Mouse (Mus musculus) urinary bladder, postnatal 4 days (tissue): ENCODE data around the gene Mthfd2.

ENCODE experiments used
- DNase-seq, 2 experiments: peaks; one replicate each; pipeline ENCODE4 v3.0.0; 2021 to 2022; ENCODE audit warnings: low spot score in 2 of 2

Mthfd2 gene

DNA sequence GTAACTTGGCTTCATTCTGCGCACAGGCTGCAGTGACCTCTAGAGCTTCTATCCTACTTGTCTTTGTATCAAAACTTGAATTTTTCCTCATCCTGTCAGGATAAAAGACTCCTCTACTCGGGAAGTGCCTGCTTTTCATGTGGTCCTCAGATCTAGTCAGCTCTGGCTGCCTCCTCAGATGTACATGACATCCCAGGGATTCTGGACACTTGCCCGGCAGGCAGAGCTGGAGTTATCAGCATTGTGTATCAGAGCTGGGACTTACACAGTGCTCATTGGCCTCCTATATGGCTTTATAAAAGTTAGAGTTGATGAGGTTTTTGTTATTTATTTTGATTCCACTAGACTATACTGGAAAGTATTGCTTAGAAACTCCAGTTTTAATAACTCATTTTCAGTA lies 15.7 kb upstream of the Mthfd2 start:
- DNase-seq: no peak

DNA sequence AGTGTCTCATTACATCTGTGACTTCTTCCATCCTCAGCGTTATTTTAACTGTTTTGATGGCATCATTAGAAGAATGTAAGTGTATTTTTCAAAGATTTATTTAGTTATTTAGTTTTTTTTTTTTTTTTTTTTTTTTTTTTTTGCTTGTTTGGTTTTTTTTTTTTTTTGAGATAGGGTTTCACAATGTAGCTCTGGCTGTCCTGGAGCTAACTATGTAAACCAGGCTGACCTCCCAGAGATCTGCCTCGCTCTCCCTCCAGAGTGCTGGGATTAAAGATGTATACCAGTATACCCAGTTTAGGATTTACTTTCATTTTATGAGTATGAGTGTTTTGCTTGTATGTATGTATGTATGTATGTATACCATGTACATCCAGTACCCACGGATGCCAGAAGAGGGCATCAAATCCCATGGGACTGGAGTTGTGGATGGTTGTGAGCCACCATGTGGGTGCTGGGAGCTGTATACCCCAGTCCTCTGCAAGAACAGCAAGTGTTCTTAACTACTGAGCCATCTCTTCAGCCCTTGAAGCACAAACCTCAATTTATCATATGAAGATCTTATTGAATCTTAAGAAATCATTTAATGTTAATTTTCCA lies 2.0 kb upstream of the Mthfd2 start:
- no peak for DNase-seq

DNA sequence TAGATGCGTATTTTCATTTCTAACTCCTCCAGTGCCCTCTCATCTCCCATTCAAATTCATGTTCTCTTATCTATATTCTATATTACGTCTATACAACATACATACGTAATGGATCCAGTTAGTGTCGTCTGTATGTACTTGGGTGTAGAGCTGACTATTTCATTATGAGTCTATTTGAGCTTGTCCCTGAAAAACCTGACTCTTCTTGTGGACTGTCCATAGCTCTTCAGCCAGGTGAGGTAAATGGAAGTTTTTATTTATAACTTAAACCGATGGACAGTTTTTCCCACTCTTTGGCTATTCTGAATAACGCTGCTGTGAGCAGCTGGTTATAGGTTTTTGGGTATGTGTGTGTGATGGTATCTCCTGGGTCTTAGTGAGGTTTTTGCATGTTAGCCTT lies 1.1 kb upstream of the Mthfd2 start:
- no peak for DNase-seq

DNA sequence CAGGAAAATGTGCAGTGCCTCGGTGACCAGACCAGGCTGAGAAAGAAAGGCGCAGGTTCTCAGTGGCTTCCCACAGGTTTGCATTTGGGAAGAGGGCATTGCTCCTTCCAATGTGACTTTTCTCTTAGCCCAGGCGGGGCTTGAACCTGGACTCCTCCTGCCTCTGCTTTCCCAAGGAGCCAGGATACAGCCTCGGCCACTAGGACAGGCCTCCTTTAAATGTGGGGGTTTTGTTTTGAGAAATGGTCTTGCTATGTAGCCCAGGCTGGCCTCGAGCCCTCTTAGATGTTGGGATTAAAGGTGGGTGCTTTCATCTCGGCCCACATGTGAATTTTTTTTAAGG lies 657 bp upstream of the Mthfd2 start:
- no peak for DNase-seq

DNA sequence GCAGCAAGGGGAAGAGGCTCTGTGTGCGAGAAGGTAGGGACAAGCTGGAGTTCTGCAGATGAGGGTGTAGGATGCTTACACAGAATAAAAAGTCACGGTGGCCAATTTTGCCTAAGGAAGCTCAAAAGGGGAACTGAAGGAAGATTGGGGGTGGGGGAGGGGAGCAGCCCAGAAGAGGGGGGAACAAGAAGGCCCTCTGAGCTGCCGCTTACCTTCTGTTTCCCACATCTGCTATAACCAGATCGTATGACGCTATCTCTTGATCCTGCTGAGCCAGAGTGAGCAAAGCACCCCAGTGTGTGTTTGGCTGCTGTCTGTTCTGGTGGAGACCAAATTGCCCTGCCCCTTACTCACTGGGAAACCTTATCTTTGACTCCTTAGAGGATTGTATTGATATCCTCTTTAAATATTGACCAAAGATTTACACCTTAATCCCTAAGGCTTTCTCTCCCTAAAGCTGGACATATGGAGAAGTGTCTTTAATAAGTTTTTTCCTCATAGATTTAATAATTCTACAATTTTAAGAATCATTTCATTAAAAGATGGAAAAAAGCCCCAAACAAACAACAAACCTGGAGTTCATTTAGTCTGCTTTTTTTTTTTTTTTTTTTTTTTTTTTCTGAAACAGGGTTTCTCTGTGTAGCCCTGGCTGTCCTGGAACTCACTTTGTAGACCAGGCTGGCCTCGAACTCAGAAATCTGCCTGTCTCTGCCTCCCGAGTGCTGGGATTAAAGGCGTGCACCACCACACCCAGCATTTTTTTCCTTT lies 1.9 kb downstream of the Mthfd2 start:
- no peak for DNase-seq

DNA sequence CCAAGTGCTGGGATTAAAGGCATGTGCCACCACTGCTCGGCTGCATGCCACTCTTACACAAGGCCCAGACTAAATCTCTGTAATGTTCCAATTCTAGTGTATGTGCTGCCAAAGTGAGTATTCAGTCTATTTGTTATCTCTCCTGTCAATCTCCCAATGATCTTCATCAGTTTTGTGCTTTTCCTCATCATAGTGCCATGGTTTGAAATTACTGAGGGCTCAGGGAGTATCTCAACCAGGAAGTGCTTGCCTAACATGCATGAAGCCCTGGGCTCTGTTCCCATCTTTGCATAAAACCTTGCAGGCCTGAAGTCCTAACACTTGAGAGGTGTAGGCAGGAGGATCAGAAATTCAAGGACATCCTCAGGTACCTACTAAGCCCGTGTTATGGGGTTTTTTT lies 2.9 kb downstream of the Mthfd2 start:
- no peak for DNase-seq

DNA sequence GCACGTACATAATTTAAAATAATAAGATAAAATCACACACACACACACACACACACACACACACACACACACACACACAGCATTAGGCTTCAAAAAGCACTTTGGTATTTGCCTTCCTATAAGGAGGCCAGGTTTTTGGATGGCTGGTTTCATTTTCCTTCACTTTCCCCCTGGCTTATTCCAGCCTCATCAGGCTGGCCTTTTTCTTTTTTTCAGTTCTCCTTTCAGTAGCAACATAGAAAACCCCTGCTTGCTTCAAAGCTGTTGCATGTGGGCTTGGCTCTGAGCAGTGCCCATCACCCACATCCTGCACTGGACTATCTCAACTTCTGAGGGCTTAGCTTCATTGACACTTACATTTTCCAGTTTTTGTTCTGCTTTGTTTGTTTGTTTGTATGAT lies 3.8 kb downstream of the Mthfd2 start:
- no peak for DNase-seq

DNA sequence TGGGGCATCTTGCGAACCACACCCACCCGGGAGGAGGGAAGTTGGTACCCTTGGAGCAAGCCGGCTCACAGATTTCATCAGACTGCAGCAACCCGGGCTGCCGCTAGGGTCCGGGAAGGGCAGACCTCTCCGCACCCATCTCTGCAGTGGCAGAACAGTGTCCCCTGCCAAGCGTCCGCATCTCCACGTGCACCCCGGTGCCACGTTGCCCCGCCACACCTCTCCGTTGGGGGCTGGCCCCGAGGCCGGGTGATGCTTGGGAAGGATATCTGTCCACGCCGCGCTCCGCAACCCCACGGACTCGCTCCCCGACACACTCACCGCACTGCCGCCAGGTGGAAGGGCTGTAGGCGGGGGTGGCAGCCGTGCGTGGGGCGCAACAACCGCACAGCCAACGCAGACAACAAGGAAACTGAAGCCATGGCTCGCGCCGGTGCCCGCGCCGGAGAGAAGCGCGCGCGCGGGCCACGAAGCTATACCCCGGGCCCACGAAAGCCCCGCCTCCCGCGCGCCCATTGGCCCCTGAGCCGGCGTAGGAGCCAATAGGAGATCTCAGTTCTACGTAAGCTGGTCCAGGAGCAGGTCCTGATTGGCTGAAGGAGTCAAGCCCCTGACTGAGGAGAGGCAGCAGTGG lies 8.5 kb downstream of the Mthfd2 start:
- DNase-seq: peak; percentile 86 to 90

DNA sequence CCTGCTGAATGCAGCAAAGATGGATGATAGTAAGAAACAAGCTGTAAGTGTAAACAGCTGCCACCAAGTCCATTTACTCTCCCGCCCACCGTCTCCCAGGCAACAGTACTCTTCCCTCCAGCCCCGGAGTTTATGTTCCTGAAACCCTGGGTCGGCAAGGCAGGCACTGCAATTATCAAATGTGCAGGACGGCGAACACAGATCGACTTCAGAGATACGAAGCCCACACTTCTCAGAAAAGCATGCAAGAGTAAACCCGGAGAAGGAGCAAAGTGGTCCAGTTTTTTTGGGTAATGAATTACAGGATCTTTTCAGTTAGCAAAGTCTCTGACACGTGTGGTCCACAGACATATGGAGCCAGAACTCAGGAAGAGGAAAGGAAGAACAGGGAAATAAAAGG lies 9.7 kb downstream of the Mthfd2 start:
- DNase-seq: no peak

DNA sequence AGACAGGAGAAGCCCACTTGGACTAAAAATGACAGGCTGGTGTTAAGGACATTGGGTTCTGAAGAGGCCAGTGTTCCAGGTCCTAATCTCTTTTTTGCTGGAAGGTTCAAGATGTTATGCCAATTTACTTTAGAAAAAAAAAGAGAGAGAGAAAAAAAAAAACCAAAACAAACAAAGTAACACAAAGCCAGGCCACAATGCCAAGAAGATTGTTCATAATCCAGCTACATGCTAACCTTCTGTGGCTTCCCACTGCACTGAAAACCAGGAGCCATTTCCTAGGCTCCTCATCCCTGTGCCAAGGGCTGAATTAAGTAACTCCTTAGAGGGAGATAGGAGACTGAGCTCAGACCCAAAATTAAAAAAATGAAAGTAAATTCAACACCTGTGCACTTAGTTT lies 10.4 kb downstream of the Mthfd2 start:
- no peak for DNase-seq

DNA sequence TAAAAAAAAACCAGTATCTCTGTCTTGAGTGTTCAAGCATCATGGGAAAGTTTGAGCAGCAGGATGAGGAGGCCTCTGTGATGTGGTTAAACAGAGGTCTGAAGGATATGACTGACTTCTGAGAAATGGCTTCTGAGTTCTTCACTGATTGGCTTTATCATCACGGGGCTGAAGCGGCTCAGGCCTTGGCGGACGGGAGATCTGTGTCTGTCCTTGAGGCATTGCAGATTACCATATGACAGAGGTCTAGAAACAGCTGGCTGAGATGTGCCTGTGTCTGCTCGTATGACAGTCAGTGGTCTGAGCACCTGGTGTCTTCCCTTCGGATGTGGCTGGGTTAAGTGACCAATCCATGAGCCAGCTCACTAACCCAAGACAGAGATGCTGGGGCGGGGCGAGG lies 13.2 kb downstream of the Mthfd2 start:
- DNase-seq: no peak

DNA sequence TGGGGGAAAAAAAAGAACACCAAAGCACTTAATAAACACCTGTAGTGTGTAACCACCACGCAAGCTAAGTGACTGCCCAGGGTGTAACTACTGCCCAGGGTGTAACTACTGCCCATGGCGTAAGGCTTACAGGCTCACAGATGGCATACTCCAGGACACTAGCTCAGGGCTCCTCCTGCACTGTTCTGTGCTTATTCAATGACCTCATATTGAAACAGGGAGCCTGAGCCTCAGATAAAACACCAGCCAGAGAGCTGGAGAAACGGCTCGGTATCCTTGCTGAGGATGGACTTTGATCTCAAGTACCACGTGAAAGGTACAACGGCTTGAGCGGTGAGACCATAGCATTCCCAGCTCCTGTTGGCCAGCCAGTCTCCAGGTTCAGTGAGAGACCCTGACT lies 13.7 kb downstream of the Mthfd2 start:
- no peak for DNase-seq

DNA sequence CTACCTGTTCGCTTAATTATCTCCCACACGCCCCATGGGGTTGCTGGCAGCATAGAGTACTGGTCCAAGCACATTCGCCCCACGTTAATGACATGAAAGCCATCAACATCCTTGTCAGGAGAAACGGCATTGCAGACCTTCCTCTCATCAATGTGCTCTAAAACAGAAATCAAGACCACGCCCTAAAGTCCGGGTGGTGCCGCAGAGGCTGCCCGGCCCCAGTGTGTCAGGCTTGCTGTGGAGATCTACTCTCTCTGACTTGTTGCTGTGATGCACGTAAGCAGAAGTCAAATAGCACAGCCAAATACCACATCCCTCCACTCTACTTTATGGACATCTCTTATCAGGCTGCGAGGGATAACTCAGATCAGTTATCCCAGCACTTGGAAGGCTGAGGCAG lies 14.5 kb downstream of the Mthfd2 start:
- DNase-seq: no peak

DNA sequence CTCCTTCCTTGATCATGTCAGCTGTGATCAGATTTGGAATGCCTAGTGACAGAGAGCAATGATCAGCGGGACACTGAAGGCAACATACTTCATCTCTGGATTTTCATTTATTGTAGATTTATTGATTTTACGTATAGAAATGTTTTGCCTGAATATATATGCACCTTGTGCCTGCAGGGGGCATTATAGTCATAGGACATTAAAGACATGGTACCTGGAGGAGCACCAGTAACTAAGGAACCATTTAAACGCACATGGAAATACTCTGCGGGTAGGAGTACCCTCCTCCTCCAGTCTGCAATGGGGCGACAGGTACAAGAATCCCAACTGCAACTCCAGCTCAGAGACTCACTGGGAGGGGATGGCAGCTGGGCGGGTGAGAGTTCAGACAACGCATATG lies 16.7 kb downstream of the Mthfd2 start:
- DNase-seq: no peak

DNA sequence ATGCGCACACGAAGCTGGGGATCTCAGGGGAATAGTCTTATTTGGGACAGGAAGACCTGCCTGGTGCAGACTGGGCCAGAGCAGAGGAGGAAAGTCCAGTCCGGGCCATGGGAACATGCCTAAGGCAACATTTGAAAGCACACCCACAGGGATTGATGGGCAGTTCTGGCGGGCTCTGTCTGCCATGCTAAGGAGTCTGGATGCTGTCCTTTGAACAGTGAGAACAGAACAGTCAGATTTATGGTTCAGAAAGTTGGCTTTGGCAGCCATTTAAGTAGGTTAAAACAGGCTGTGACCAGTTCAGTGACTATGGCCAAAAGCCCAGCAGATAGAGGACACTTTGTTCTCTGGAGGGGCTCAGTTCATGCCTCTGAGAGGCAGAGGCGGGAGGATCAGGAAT lies 23.4 kb downstream of the Mthfd2 start:
- no peak for DNase-seq

DNA sequence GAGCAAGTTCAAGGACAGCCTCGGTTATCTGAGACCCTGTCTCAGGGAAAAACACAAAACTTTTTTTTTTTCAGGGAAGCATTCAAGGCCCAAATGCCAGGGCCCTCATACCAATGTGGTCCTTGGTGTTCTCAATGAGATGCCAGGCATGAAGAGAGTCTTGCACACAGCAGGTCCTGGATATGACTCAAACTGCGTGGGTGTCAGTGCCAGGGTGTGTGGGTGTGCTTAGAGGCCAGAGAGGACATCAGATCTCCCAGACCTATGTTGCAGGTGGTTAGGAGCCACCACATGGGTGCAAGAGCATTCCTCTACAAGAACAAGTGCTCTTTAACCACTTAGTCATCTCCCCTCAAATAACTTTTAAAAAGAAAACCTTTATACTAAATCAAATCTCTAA lies 24.4 kb downstream of the Mthfd2 start:
- DNase-seq: no peak

DNA sequence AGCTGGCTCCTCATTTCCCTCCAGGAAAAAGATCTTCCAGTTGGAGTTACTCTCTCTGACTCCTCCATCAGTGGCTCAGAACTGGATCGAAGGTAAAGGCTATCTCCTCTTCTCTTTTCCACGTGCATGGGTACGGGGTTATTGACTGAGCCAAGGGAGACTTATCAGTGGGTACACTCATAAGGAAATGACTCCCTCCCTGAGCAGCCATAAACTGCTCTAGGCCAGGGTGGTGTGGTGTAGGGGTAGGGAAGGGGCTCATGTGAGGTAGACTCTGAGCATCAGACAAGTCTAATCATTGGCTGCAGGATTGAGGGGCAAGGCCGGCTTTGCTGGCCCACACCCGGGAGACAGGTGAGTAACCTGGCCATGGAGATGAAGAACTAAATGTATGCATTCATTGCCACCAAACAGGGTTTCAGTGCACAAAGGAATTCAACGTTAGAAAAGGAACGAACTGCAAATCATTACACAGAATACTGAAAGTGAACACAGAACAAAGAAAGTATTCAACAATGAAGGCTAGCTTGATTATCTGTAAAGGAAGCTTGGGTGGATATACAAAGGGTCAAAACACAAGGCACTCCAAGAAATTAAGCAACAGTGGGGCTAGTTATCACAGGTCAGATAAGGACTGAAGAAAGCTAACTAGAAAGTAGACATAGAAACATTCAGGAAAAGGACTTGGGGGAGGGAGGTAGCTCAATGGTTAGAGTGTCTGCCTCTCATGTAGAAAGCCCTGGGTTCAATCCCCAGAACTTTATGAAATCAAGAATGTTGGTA lies 25.1 kb downstream of the Mthfd2 start:
- no peak for DNase-seq

DNA sequence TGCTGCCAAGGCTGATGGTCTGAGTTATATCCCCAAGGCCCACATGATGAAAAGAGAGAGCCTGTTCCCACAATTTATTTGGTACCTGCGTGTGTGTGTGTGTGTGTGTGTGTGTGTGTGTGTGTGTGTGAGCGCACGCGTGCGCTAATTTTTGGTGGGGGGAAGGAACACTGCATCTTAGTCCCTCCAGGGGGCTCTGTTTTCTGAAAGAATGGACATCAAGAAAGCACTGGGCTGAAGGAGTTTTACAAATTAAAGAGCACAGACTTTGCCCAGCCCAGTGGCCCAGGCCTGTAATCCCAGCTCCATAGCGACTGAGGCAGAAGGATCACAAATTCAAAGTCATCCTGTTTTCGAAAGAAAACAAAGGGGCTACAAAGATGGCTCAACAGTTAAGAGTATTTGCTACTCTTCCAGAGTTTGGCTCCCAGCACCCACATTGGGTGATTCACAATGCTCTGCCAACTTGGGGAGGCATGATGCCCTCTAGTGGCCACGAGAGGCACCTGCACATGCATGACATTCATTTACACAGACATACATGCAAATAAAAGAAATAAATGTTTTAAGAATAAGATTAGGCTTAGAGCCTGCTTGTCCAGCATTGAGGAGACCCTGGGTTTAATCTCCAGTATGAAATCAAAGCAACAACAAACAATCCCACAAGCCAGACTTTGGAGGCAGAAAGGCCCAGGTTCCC lies 45.3 kb downstream of the Mthfd2 start:
- DNase-seq: no peak

DNA sequence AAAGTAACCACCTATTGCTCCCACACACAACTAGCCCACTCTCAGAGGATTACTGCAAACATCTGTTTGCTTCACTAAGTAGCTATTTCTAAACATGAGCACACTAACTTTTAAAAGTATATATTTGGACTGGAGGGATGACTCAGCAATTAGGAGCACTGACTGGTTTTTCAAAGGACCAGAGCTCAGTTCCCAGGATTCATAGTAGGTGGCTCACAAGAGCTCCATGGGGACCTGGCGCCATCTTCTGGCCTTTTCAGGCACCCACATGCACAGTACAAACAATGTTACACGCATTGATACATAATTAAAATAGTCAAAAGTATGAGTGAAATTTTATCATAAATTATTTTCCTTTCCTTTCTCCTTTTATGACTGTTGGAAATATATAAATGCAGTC lies 46.8 kb downstream of the Mthfd2 start:
- no peak for DNase-seq

DNA sequence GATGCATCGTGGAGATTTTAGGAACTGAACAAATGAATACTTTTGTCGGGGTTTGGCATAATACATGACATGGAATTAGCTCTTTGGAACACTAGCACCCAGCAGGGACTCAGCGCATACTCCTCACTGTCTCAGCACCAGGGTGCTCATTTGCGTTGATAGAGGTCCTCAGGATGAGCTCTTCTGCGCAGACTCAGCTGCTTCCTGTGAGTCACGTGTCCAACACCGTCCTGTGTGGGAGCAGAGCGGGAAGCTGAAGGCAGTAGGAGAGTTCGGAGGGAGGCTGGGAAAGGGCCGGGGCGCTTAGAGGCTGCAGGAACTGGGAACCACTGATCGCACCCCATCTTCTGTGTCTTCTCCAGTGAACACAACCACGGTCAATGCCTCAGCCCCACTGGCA lies 48.6 kb downstream of the Mthfd2 start:
- DNase-seq: no peak

DNA sequence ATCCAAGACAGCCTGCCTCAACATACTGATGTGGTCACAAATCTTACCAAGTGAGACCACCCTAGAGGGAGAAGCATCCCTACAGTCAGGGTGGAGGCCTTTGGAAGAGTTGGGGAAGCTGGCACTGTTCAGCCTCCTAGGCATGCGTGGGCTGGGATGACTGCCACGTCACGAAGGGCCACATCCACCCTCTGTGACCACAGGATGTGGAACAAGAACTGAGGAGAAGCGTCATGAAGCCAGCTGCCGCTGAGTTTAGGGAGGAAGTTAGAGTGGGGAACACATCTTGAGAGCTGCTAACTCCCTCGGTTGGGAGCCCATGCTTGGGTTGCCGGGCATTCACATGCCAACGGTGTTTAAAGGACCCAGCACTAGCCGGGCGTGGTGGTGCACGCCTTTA lies 52.0 kb downstream of the Mthfd2 start:
- DNase-seq: no peak
